Mouse (Mus musculus) layer of hippocampus, postnatal 25 days (tissue): Measurements from ENCODE around the gene Bnip3. TPM values are rescaled to one million over a fixed set of nuclear protein-coding genes. Genes with fewer than 3 reads are reported as not detected.

Source experiments
- DNase-seq, 2 experiments: peaks; one replicate each; pipeline ENCODE4 v3.0.0; 2022; ENCODE audit warnings: mixed read lengths in 2 of 2, low spot score in 1 of 2; ENCODE audit errors: extremely low spot score in 1 of 2
- total RNA-seq, 2 experiments: library from RNA; stranded (reverse); gene quantifications; 2 replicates each; pipeline ENCODE4 v1.2.3; 2021

The Bnip3 gene
- 100 to 1,000 TPM; 110 to 115 TPM for total RNA-seq

DNA sequence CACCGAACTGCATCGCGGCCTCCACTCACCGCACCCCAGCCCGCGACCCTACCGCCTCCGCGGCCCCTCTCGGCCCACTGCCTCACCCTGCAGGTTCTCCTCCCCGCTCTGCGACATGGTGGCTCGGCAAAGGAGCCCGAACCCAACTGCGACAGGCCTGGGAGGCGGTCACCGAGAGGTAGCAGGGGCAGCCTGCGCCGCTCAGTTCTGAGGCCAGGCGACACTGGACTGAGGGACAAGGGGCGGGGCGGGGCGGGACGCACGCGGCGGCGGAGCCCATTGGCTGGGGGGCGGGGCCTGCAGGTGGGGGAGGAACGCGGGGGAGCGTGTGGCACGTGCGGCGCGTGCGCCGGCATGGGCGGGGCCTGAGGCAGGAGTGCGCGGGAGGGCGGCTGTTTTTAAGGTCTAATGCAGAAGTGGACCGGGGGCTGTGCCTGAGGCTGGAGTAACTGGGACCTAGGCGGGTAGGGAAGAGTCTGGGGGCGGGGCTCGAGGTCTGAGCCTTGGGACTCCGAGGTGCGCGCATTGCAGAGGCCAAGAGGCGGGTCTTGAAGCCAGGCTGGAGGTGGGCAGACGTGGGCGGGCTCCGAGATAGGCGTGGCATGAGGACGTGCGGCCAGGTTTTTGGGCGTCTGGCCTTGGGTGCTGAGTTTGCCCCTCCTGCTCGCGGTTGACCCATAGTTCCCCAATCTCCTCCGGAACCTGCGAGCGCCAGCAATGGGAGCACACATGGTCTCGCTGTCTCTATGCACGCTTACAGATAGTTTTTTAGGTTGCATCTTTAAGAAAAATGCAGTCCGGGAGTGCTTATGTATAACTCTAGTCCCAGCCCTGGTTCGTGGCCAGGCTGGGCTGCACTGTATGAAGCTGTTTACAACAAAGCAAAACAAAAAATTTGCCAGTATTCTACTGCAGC is at the start of gene Bnip3:
Gene Bnip3 (minus strand): TSS at position 243 of the 916 bp plus-strand sequence.
- DNase-seq = peak; percentile 72 to 78

- DNase-seq = no peak
Observed at GRCm38 (mm10) chr7:138957106-138957505, 47.8 kb upstream of the Bnip3 start.

DNA sequence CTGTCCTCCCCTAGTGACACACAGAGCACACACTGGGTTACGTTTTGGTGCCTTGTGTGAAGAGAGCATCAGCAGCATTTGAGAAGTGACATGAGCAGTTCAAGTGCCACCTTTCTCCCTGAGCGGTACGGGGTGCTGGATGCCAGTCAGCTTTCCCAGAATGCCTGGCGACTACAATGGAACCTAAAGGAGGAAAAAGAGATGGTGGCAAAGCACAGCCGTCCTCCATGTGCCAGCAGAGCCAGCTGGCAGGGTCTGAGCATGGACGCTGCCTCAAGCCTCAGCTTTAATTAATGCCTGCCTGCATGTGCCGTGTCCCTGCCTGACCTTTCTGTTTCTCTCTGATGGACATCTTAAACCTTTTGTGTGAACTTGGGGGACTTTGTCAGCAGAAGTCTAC is 46.5 kb upstream of the Bnip3 start:
- no peak for DNase-seq

DNA sequence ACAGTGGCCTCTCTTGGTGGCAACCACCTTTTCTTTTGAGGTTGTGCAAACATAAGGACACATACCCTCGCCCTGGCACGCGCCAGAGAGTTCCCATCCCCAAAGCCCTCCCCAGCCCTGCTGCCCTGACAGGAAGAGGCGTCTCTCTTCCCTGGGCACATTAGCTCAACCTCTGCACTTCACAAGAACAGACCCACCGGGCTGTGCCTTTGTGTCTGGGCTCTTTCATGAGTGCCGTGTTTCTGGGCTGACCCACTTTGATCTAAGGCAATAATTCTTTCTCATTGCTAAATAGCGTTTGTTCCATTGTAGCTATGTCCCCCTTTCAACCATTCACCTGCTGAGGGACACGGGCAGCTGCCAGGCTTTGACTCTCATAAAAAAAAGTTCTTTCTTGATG is 39.0 kb upstream of the Bnip3 start:
- DNase-seq = no peak

DNA sequence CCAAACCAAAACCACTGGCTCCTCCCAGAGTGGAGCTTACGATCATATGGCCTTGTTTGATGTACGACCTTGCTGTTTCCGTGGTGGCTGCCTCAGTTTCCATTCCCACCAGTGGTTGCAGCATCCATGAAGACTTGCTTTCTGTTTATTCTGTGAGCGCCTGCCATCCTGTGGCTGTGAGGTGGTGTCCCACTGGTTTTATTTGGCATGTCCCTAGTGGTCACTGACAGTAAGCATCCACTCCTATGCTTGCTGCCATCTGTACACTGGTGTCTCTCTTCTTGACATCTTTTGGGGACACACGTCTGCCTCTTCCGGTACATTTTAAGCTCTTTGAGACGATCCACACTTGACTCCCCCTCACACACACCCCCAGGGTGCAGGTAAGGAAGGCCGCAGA is 38.4 kb upstream of the Bnip3 start:
- DNase-seq = no peak

DNA sequence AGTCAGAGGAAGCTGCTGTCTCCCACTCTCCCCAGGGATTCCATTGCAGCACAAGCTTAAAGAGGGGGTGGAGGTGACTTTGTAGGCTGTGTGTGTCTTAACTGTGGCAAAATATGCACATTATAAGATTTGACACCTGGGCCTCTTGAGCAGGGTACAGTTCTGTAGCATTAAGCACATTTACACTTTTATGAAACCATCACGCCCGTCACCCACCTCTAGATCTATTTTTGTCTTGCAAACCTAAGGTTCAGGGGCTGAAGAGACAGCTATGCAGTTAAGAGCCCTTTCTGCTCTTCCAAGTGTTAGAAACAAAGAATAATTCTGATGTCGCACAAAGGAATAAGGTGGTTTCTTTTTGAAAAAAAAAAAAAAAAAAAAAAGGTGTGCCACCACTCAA is 36.3 kb upstream of the Bnip3 start:
- no peak for DNase-seq

GRCm38 (mm10) chr7:138942301-138942700 is 33.0 kb upstream of the Bnip3 start:
- no peak for DNase-seq

DNA sequence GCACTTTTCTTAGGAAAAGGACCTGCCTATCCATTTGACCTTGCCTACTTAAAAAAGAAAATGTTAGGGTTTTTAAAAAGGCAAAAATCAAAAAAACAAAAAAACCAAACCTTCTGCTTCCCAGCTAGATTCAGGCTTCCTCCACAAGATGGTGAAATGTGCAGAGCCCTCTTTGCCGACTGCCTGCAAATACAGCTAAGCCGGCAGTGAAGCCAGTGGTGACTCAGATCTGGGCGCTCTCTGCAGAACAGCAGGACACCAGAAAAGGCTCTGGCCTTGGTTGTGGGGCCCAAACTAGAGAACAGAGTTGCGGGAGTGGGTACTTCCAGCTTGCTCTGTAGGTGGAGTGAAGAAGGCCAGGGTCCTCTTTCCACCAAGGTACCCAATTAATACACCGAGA is 32.3 kb upstream of the Bnip3 start:
- DNase-seq = no peak

DNA sequence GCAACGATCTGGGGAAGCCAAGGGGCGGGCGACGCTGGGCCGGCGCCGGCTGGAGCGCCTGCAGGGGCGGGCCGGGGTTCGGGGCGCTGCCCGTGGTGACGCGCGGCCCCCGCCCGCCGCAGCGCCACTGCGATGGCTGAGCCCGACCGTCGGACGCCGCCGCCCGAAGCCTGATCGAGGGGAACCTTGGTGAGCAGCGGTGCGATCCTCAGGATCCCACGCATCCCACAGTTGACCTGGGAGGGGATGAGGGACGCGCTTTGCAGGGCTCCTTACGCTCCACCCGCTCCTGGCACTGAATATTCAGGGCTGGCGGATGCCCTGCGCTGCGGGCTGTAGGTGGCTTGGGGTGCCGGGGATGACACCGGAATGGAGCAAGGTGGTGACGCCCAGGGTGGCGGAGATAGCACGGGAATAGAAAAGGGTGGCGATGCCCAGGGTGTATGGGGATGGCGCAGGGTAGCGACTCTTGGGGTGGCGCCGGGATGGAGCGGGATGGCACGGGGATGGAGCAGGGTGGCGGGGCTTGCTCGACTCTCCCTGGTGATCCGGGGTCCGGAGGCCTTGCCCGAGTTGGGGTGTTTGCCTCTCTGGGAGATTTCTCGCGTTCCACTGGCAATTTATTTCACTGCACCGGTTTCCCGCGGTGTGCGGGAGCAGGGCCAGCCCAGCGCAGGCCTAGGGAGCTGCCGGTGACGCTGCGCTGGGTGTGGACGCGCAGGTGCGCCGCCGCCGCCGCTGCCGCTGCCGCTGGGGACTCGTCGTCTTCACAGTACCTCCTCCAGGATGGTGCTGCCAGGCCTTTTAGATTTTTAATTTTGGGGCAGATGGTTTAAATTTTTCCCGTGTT is 31.5 kb upstream of the Bnip3 start, which contains the start of gene Jakmip3:
Gene Jakmip3 (plus strand): TSS at position 119 of the 850 bp plus-strand sequence.
- peak; percentile 55 to 68 for DNase-seq

DNA sequence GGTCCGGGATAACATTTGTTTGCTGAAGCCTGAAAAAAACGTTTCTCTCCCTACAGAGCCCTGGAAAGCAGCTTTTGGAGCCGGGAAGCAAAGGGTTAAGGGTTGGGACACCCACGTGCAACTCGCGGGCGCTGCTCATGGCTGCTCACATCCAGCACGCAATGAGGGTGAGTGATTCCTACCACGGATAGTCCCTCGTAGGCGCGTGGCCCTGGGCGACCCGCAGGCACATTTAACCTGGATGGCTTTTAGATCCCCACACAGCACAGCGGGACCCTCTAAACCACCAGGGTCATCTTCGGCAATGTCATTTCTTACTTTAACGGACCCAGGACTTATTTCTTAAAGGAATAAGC is 30.9 kb upstream of the Bnip3 start:
- peak; percentile 52 to 59 for DNase-seq

DNA sequence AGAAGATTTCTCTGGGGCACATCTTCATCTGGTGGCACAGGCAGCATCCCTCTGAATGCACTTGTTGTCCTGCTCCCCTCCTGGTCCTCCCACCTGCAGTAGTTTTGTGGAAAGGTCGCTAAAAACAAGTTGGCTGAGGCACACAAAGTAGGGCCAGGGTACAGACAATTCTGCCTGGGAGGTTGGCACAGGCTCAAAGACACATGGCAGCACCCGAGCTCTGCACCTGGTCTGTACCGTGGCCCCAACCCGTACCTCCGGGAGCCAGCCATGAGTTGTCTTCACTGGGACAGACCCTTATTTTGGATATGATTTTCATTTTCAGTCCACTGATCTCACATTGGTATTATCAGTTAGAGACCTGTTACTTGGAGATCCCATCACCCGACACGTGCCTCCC is 29.7 kb upstream of the Bnip3 start:
- DNase-seq = no peak

- no peak for DNase-seq
Observed at GRCm38 (mm10) chr7:138934523-138934922, 25.2 kb upstream of the Bnip3 start.

- DNase-seq = no peak
Observed at GRCm38 (mm10) chr7:138928456-138928855, 19.1 kb upstream of the Bnip3 start.

DNA sequence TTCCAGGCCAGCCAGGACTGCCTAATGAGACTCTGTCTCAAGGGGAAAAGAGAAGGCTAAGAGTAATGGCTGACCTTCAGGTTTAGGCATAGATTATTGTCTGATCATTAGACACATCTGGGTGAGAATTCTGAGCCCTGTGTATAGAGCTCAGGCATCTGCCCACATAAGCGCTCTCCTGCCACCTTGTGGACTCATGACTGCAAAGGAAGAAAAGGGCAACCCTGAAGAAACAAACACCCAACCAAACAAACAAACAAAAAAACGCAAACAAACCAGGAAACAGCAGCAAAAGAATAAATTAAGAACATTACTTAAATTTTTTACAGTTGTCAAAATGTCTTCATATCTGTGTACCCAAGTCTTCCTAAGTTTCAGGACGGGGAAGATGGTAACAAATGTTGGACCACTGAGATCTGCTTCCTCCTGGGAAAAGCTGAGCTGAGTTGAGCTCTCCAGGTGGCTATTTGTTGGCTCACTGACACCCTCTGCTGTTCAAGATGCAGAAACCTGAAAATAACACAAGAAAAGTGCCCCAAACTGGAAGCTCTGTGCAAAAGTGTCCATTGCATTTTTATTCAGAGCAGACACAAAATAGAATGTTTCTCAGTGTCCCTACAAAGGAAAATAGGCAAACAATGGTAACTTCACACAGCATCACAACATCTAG is 14.6 kb upstream of the Bnip3 start:
- no peak for DNase-seq

GRCm38 (mm10) chr7:138921611-138922010 is 12.3 kb upstream of the Bnip3 start:
- no peak for DNase-seq

DNA sequence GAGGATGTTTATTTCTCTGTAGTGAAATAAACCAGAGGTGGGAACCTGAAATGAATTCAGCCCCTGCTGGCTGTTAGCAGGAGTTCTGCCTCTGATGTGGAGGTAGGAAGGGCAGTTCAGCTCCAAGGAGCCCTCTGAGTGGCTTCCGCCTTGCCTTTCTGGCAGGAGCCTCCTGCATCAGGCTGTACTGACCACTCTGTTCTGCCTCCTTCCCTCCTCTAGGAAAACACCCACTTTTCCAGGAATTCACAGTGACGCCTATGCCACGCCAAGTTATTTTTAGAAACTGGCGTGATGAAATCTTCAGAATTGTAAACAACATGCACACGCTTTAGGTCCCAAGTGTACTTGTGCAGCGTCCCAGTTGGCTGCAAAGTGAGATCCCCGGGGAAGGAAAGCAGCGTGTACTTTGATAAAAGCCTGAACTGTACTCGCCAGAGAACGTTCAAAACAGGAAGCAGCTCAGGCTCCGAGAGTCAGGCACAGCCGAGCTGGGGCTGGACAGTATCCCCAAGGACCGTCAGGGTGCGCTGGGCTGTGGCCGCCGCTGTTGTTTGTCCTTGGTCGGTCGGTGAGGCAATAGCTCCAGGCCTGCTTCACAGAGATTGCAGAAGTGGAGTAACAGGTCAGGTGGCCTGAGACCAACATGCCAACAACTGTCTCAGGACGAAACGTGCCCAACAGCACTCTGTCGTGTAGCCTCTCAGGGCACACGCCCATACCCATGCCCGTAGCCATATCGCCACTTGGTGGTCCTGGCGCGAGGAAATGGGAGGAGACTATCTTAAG is 10.0 kb upstream of the Bnip3 start:
- DNase-seq = no peak

GRCm38 (mm10) chr7:138913616-138914015 is 4.3 kb upstream of the Bnip3 start:
- no peak for DNase-seq

DNA sequence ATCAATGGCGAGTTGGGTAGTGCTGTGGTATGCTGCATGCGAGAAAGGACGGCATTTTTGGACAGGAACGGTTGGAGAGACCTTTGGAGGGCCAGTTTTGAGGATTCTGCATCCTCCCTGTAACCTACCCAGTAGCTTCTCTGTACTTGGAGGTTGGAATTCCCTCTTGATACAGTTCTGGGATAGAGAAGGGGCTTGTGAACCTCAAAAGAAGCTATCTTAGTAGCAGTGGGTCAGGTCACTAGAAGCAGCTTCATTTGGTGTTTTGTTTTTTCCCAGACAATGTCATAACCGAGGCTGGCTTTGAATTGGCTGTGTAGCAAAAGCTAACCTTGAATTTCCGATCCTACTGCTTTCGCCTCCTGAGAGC is 859 bp upstream of the Bnip3 start:
- no peak for DNase-seq

GRCm38 (mm10) chr7:138908768-138909276 is 497 bp downstream of the Bnip3 start:
- DNase-seq = no peak

DNA sequence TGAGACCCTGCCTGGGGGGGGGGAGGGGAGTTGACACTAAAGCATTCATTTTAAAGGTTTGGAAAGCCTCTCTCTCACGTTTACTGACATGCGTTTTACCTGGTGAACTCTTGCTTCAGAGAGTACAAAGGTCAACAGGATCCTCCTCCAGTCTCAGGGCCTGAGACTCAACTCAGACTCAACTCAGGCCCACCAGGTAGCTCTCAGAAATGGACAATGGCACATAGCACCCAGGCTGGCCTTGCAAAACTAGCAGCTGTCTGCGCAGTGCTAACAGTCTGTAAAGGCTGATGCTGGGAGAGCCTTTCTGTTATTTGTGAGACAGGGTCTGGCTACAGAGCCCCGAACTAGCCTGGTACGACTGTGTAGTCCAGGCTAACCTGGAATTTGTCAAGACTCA is 1.3 kb downstream of the Bnip3 start:
- DNase-seq = no peak
